Mouse (Mus musculus) MEL (cell line): ENCODE measurements around the gene Dqx1. TPM values are rescaled to one million over a fixed set of nuclear protein-coding genes. Genes with fewer than 3 reads are reported as not detected.
A peak's percentile ranks its signal among the peaks of the same experiment; 100 is the strongest.

Experiments
- DNase-seq: peaks from one replicate; pipeline ENCODE4 v3.0.0; 2011; ENCODE audit warnings: low read depth, low spot score
- H3K27ac ChIP-seq: 2 replicates; pipeline ENCODE4 v1.5.1; 2012; ENCODE audit warnings: low read depth, mild to moderate bottlenecking, control low read depth, low read length, moderate library complexity; ENCODE audit not compliant: control insufficient read depth
- H3K27me3 ChIP-seq, 2 experiments: fragments of 150-350 bp in 1 of 2; sonication (generic) in 1 of 2; 2 replicates each; pipeline ENCODE4 v1.6.1; 2012; ENCODE audit warnings: low read length in 2 of 2, mild to moderate bottlenecking in 2 of 2, improper control_type of control experiment in 1 of 2, moderate library complexity in 1 of 2; ENCODE audit not compliant: insufficient read depth in 2 of 2, control insufficient read depth in 1 of 2
- H3K36me3 ChIP-seq, 2 experiments: 2 replicates each; pipeline ENCODE4 v1.6.1; 2012 to 2014; ENCODE audit warnings: low read length in 2 of 2, improper control_type of control experiment in 1 of 2, inconsistent platforms in 1 of 2, mild to moderate bottlenecking in 1 of 2; ENCODE audit not compliant: insufficient read depth in 2 of 2, control insufficient read depth in 1 of 2
- H3K4me1 ChIP-seq, 2 experiments: fragments of 150-350 bp in 1 of 2; sonication (generic) in 1 of 2; 2 replicates each; pipeline ENCODE4 v1.6.1; 2012; ENCODE audit warnings: low read length in 2 of 2, improper control_type of control experiment in 1 of 2, mild to moderate bottlenecking in 1 of 2; ENCODE audit not compliant: insufficient read depth in 2 of 2, control insufficient read depth in 1 of 2
- H3K4me3 ChIP-seq, 2 experiments: fragments of 150-350 bp in 1 of 2; sonication (generic) in 1 of 2; 2 replicates each; pipeline ENCODE4 v1.5.1; 2012; ENCODE audit warnings: low read depth in 2 of 2, low read length in 2 of 2, mild to moderate bottlenecking in 2 of 2, moderate library complexity in 2 of 2, control low read depth in 1 of 2, improper control_type of control experiment in 1 of 2; ENCODE audit not compliant: control insufficient read depth in 1 of 2, insufficient read depth in 1 of 2
- H3K79me2 ChIP-seq: 2 replicates; pipeline ENCODE4 v1.6.1; 2012; ENCODE audit warnings: mild to moderate bottlenecking, low read length, moderate library complexity; ENCODE audit not compliant: control insufficient read depth, poor library complexity, insufficient read depth
- H3K9ac ChIP-seq: 2 replicates; pipeline ENCODE4 v1.6.1; 2012; ENCODE audit warnings: low read depth, mild to moderate bottlenecking, control low read depth, low read length, moderate library complexity; ENCODE audit not compliant: control insufficient read depth, poor library complexity, severe bottlenecking
- H3K9me3 ChIP-seq: fragments of 150-350 bp; sonication (generic); replicated peaks from 2 replicates; pipeline ENCODE4 v1.6.1; 2012; ENCODE audit warnings: mild to moderate bottlenecking, low read length, improper control_type of control experiment, moderate library complexity; ENCODE audit not compliant: insufficient read depth
- CHD2 ChIP-seq: IDR thresholded peaks from 2 replicates; pipeline ENCODE4 v1.6.1; 2011; ENCODE audit warnings: low read length, improper control_type of control experiment
- CTCF ChIP-seq, 3 experiments: IDR thresholded peaks in 2 of 3; conservative IDR thresholded peaks in 1 of 3; 2 replicates each; pipeline ENCODE4 v1.5.1; 2011 to 2012; ENCODE audit warnings: low read length in 3 of 3, low read depth in 2 of 3, mild to moderate bottlenecking in 2 of 3, improper control_type of control experiment in 1 of 3, inconsistent platforms in 1 of 3, mixed read lengths in 1 of 3, moderate library complexity in 1 of 3; ENCODE audit not compliant: control insufficient read depth in 1 of 3, insufficient read depth in 1 of 3, poor library complexity in 1 of 3, severe bottlenecking in 1 of 3
- E2F4 ChIP-seq: IDR thresholded peaks from 2 replicates; pipeline ENCODE4 v1.6.1; 2011; ENCODE audit warnings: low read depth, low read length, improper control_type of control experiment, borderline replicate concordance
- EP300 ChIP-seq, 2 experiments: IDR thresholded peaks; 2 replicates each; pipeline ENCODE4 v1.6.1; 2011; ENCODE audit warnings: improper control_type of control experiment in 2 of 2, low read length in 2 of 2, low read depth in 1 of 2, mild to moderate bottlenecking in 1 of 2
- ETS1 ChIP-seq: IDR thresholded peaks from 2 replicates; pipeline ENCODE4 v1.6.1; 2012; ENCODE audit warnings: low read depth, mild to moderate bottlenecking, inconsistent platforms, low read length, improper control_type of control experiment, moderate library complexity
- GATA1 ChIP-seq: IDR thresholded peaks from 2 replicates; pipeline ENCODE4 v1.6.1; 2011; ENCODE audit warnings: low read depth, low read length, improper control_type of control experiment
- MAFK ChIP-seq: IDR thresholded peaks from 2 replicates; pipeline ENCODE4 v1.6.1; 2011; ENCODE audit warnings: low read depth, mild to moderate bottlenecking, low read length, improper control_type of control experiment, borderline replicate concordance
- MAX ChIP-seq: IDR thresholded peaks from 2 replicates; pipeline ENCODE4 v1.6.1; 2011; ENCODE audit warnings: low read length, improper control_type of control experiment
- MAZ ChIP-seq: IDR thresholded peaks from 2 replicates; pipeline ENCODE4 v1.6.1; 2012; ENCODE audit warnings: low read depth, mild to moderate bottlenecking, inconsistent platforms, low read length, improper control_type of control experiment
- MEF2A ChIP-seq: IDR thresholded peaks from 2 replicates; pipeline ENCODE4 v1.6.1; 2014; ENCODE audit warnings: low read depth, mild to moderate bottlenecking, inconsistent platforms, low read length, improper control_type of control experiment; ENCODE audit not compliant: poor library complexity, insufficient replicate concordance, severe bottlenecking; ENCODE audit errors: extremely low read depth
- MXI1 ChIP-seq: IDR thresholded peaks from 2 replicates; pipeline ENCODE4 v1.6.1; 2011; ENCODE audit warnings: mild to moderate bottlenecking, low read depth, low read length, improper control_type of control experiment
- MYB ChIP-seq: IDR thresholded peaks from 2 replicates; pipeline ENCODE4 v1.6.1; 2011; ENCODE audit warnings: mild to moderate bottlenecking, low read depth, low read length, improper control_type of control experiment
- MYC ChIP-seq: IDR thresholded peaks from 2 replicates; pipeline ENCODE4 v1.6.1; 2011; ENCODE audit warnings: low read depth, mild to moderate bottlenecking, low read length, improper control_type of control experiment, moderate library complexity
- NELFE ChIP-seq: IDR thresholded peaks from 2 replicates; pipeline ENCODE4 v1.6.1; 2011; ENCODE audit warnings: low read depth, low read length, improper control_type of control experiment
- NRF1 ChIP-seq: IDR thresholded peaks from 2 replicates; pipeline ENCODE4 v1.6.1; 2014; ENCODE audit warnings: low read depth, mild to moderate bottlenecking, inconsistent platforms, low read length, improper control_type of control experiment, moderate library complexity; ENCODE audit not compliant: poor library complexity, insufficient read depth, severe bottlenecking
- POLR2A ChIP-seq, 2 experiments: IDR thresholded peaks; 2 replicates each; pipeline ENCODE4 v1.6.1; 2011 to 2012; ENCODE audit warnings: low read length in 2 of 2, mild to moderate bottlenecking in 2 of 2, control low read depth in 1 of 2, improper control_type of control experiment in 1 of 2, low read depth in 1 of 2, moderate library complexity in 1 of 2; ENCODE audit not compliant: control insufficient read depth in 1 of 2, insufficient read depth in 1 of 2, poor library complexity in 1 of 2
- RCOR1 ChIP-seq: IDR thresholded peaks from 2 replicates; pipeline ENCODE4 v1.6.1; 2012; ENCODE audit warnings: low read depth, mild to moderate bottlenecking, inconsistent platforms, low read length, improper control_type of control experiment
- SIN3A ChIP-seq: IDR thresholded peaks from 2 replicates; pipeline ENCODE4 v1.6.1; 2012; ENCODE audit warnings: low read length, improper control_type of control experiment, inconsistent platforms
- TAL1 ChIP-seq: IDR thresholded peaks from 2 replicates; pipeline ENCODE4 v1.6.1; 2012; ENCODE audit warnings: mild to moderate bottlenecking, inconsistent platforms, low read length, moderate library complexity, mixed read lengths
- TBP ChIP-seq: IDR thresholded peaks from 2 replicates; pipeline ENCODE4 v1.8.0; 2011; ENCODE audit warnings: low read depth, low read length, improper control_type of control experiment
- TCF12 ChIP-seq: IDR thresholded peaks from 2 replicates; pipeline ENCODE4 v1.6.1; 2014; ENCODE audit warnings: low read depth, mild to moderate bottlenecking, inconsistent platforms, low read length, improper control_type of control experiment, moderate library complexity
- UBTF ChIP-seq: IDR thresholded peaks from 2 replicates; pipeline ENCODE4 v1.6.1; 2012; ENCODE audit warnings: low read depth, mild to moderate bottlenecking, inconsistent platforms, low read length, improper control_type of control experiment, moderate library complexity, borderline replicate concordance; ENCODE audit not compliant: insufficient read depth
- USF2 ChIP-seq, 2 experiments: IDR thresholded peaks; 2 replicates each; pipeline ENCODE4 v1.6.1; 2011 to 2012; ENCODE audit warnings: improper control_type of control experiment in 2 of 2, low read length in 2 of 2, borderline replicate concordance in 1 of 2, inconsistent platforms in 1 of 2, low read depth in 1 of 2, mild to moderate bottlenecking in 1 of 2; ENCODE audit not compliant: insufficient read depth in 1 of 2
- ZKSCAN1 ChIP-seq: IDR thresholded peaks from 2 replicates; pipeline ENCODE4 v1.6.1; 2012; ENCODE audit warnings: low read depth, mild to moderate bottlenecking, inconsistent platforms, low read length, improper control_type of control experiment, moderate library complexity
- ZNF384 ChIP-seq: IDR thresholded peaks from 2 replicates; pipeline ENCODE4 v1.6.1; 2012; ENCODE audit warnings: low read depth, mild to moderate bottlenecking, inconsistent platforms, low read length, improper control_type of control experiment
- polyA plus RNA-seq, 2 experiments: library from polyadenylated mRNA; stranded (reverse) in 1 of 2; unstranded in 1 of 2; fragments of >175 nt in 1 of 2; fragments of >200 nt in 1 of 2; gene quantifications; 2 replicates each; pipeline versions ENCODE4 v1.2.1 to v1.2.4; 2012; ENCODE audit warnings: low replicate concordance in 2 of 2, low read depth in 1 of 2; ENCODE audit not compliant: insufficient read length in 2 of 2, insufficient read depth in 1 of 2, missing spikeins in 1 of 2
- total RNA-seq: library from RNA; depleted of rRNA; stranded (reverse); fragments of 300-350 nt; gene quantifications from 2 replicates; pipeline ENCODE4 v1.2.3, GENCODE M21; 2012

Dqx1 gene
- total and polyA plus RNA-seq, 3 experiments, result 1.3 to 3.4 TPM; not detected in 1

- no peak overlapping the region for H3K9ac ChIP-seq
- H3K9me3 ChIP-seq, result no peaks in the 10 kb centered on the region
- no peaks in the 10 kb centered on the region for H3K79me2 ChIP-seq
- peaks cover 17 to 27% of the 10 kb centered on the region in 2 experiments for H3K4me1 ChIP-seq
- H3K27me3 ChIP-seq, result no peaks in the 10 kb centered on the region
- TF ChIP-seq MAX (peak; percentile 31; the same call in 1 of the 2 replicates), MYC (no peak), MAZ (no peak), ETS1 (peak; percentile 47; the same call in 1 of the 2 replicates), CTCF (IDR thresholded peaks at IDR 0.05 in 2 of 3, conservative IDR thresholded peaks at IDR 0.05 in 1 of 3; ENCODE audit: control insufficient read depth in 1 of 3, insufficient read depth in 1 of 3, low read depth in 2 of 3, low read length in 3 of 3, poor library complexity in 1 of 3, severe bottlenecking in 1 of 3) (no peak), EP300 (IDR thresholded peaks at IDR 0.05; ENCODE audit: low read depth in 1 of 2, low read length in 2 of 2) (peak; percentile 26 to 35; a peak in 1 of 4 replicates), GATA1 (peak; percentile 49; the same call in 1 of the 2 replicates), NELFE (no peak), TBP (no peak), SIN3A (0 out of 2 replicates have a peak, but pooled peaks have one; percentile 37)
- H3K4me3 ChIP-seq, result no peak overlapping the region
- H3K36me3 ChIP-seq, result peaks cover 0 to 32% of the 10 kb centered on the region in 2 experiments; a peak in 2 of 4 replicates
- no peak overlapping the region for H3K27ac ChIP-seq
- DNase-seq, result no peak
Measured at GRCm38 (mm10) chr6:83023008-83023407, 34.6 kb upstream of the Dqx1 start.

DNA sequence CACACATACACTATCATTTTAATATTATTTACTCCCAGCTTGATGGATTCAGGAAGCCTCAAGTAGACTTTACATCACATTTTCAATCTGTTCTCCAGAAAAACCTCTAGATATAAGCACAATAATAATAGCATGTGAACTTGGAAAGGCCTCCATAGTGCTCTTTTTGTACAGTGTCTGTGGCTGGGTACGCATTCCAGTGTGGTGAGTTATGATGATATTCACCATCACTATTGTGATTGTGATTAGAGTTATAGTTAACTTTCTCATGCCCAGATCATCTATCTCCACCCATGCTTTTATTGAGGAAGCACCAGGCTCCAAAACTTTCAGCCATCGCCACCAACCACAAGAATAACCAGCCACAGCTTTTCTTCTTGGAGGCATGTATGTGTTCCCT lies 33.9 kb upstream of the Dqx1 start:
- H3K4me1 ChIP-seq, result peaks cover 17 to 27% of the 10 kb centered on the region in 2 experiments
- H3K79me2 ChIP-seq, result no peaks in the 10 kb centered on the region
- no peak for DNase-seq
- H3K4me3 ChIP-seq, result no peak overlapping the region
- no peaks in the 10 kb centered on the region for H3K27me3 ChIP-seq
- no peak for TF ChIP-seq MEF2A
- no peak for TF ChIP-seq ZNF384
- TF ChIP-seq MYC, result no peak
- no peak for TF ChIP-seq TAL1
- TF ChIP-seq UBTF, result no peak
- TF ChIP-seq TCF12, result no peak
- no peak for TF ChIP-seq MYB
- TF ChIP-seq CTCF (IDR thresholded peaks at IDR 0.05 in 2 of 3, conservative IDR thresholded peaks at IDR 0.05 in 1 of 3; ENCODE audit: control insufficient read depth in 1 of 3, insufficient read depth in 1 of 3, low read depth in 2 of 3, low read length in 3 of 3, poor library complexity in 1 of 3, severe bottlenecking in 1 of 3), result no peak
- TF ChIP-seq GATA1, result no peak
- TF ChIP-seq E2F4, result no peak
- TF ChIP-seq USF2 (IDR thresholded peaks at IDR 0.05; ENCODE audit: borderline replicate concordance in 1 of 2, insufficient read depth in 1 of 2, low read depth in 1 of 2, low read length in 2 of 2), result no peak
- TF ChIP-seq EP300 (IDR thresholded peaks at IDR 0.05; ENCODE audit: low read depth in 1 of 2, low read length in 2 of 2), result no peak
- TF ChIP-seq ZKSCAN1, result no peak
- TF ChIP-seq CHD2, result no peak
- no peak for TF ChIP-seq NRF1
- no peak for TF ChIP-seq MAFK
- no peak for TF ChIP-seq MAX
- no peak for TF ChIP-seq MXI1
- TF ChIP-seq RCOR1, result no peak
- TF ChIP-seq POLR2A (IDR thresholded peaks at IDR 0.05; ENCODE audit: control insufficient read depth in 1 of 2, insufficient read depth in 1 of 2, low read depth in 1 of 2, low read length in 2 of 2, poor library complexity in 1 of 2), result no peak
- H3K9ac ChIP-seq, result no peak overlapping the region
- H3K36me3 ChIP-seq, result peaks cover 0 to 32% of the 10 kb centered on the region in 2 experiments; a peak in 2 of 4 replicates
- no peaks in the 10 kb centered on the region for H3K9me3 ChIP-seq
- no peak overlapping the region for H3K27ac ChIP-seq
